Mouse (Mus musculus) liver, embryonic 14.5 days (tissue): Measurements from ENCODE around the gene Gtf2h5. TPM values are rescaled to one million over a fixed set of nuclear protein-coding genes. Genes with fewer than 3 reads are reported as not detected.

ENCODE experiments used
- ATAC-seq: fragments of 200-750 bp; cut with Nextera tagmentation; 2 replicates; pipeline ENCODE4 v1.8.0; 2017; ENCODE audit warnings: moderate number of reproducible peaks, mild to moderate bottlenecking, moderate library complexity; ENCODE audit not compliant: insufficient read depth
- DNase-seq, 3 experiments: peaks; one replicate each; pipeline ENCODE4 v3.0.0-alpha.2; 2012 to 2013; ENCODE audit warnings: low read depth in 3 of 3, low spot score in 3 of 3
- H3K27ac ChIP-seq: fragments of 300-500 bp; sonication (generic); 2 replicates; pipeline ENCODE4 v1.5.1; 2014; ENCODE audit warnings: moderate library complexity, mild to moderate bottlenecking, control low read depth, inconsistent platforms
- H3K27me3 ChIP-seq: fragments of 300-500 bp; sonication (generic); 2 replicates; pipeline ENCODE4 v1.6.1; 2014; ENCODE audit warnings: mild to moderate bottlenecking, low read length, moderate library complexity; ENCODE audit not compliant: control insufficient read depth, insufficient read depth
- H3K36me3 ChIP-seq: fragments of 300-500 bp; sonication (generic); replicated peaks from 2 replicates; pipeline ENCODE4 v1.6.1; 2014; ENCODE audit warnings: low read depth; ENCODE audit not compliant: control insufficient read depth, insufficient read depth
- H3K4me1 ChIP-seq, 2 experiments: fragments of 200-500 bp in 1 of 2; fragments of 300-500 bp in 1 of 2; sonication (generic) in 1 of 2; replicated peaks; 2 replicates each; pipeline ENCODE4 v1.6.1; 2012 to 2014; ENCODE audit warnings: antibody characterized with exemption in 1 of 2, inconsistent platforms in 1 of 2, low read length in 1 of 2; ENCODE audit not compliant: control insufficient read depth in 2 of 2, insufficient read depth in 2 of 2
- H3K4me2 ChIP-seq: fragments of 300-500 bp; sonication (generic); 2 replicates; pipeline ENCODE4 v1.6.1; 2014; ENCODE audit warnings: low read depth, mild to moderate bottlenecking, control low read depth, moderate library complexity
- H3K4me3 ChIP-seq, 2 experiments: fragments of 200-500 bp in 1 of 2; fragments of 300-500 bp in 1 of 2; sonication (generic) in 1 of 2; 2 replicates each; pipeline ENCODE4 v1.5.1; 2012 to 2014; ENCODE audit warnings: low read depth in 2 of 2, low read length in 2 of 2, mild to moderate bottlenecking in 2 of 2, control low read depth in 1 of 2, inconsistent platforms in 1 of 2, moderate library complexity in 1 of 2; ENCODE audit not compliant: insufficient read depth in 1 of 2
- H3K9ac ChIP-seq: fragments of 300-500 bp; sonication (generic); replicated peaks from 2 replicates; pipeline ENCODE4 v1.6.1; 2014; ENCODE audit warnings: mild to moderate bottlenecking, control low read depth, moderate library complexity
- H3K9me3 ChIP-seq: fragments of 300-500 bp; sonication (generic); 2 replicates; pipeline ENCODE4 v1.6.1; 2016; ENCODE audit warnings: low read length, mixed read lengths; ENCODE audit not compliant: control insufficient read depth
- CTCF ChIP-seq: IDR thresholded peaks from 2 replicates; pipeline ENCODE4 v1.5.1; 2016; ENCODE audit warnings: antibody characterized with exemption, low read depth, control low read depth
- EP300 ChIP-seq: IDR thresholded peaks from 2 replicates; pipeline ENCODE4 v1.6.1; 2016; ENCODE audit warnings: antibody characterized with exemption, low read depth
- WGBS: fragments of 180-500 bp; shearing (Covaris S2); extraction: QIAGEN DNeasy Blood & Tissue Kit; methylation state at CpG from one replicate; pipeline ENCODE4 v1.1.7; 2014; ENCODE audit not compliant: insufficient replicate concordance; 5-methylcytosine and 5-hydroxymethylcytosine counted together
- polyA plus RNA-seq, 2 experiments: library from polyadenylated mRNA; depleted of rRNA in 1 of 2; stranded (reverse) in 1 of 2; unstranded in 1 of 2; fragments of >200 nt; fragmentation: Nextera tagmentation in 1 of 2; extraction: Ambion mirVana in 1 of 2; gene quantifications; 2 replicates each; pipeline versions ENCODE4 v1.2.1 to v1.2.3; 2012 to 2014

Gtf2h5 gene
- polyA plus RNA-seq, 2 experiments = 26.7 to 84.0 TPM

GRCm38 (mm10) chr17:6108175-6108574, 28.6 kb downstream of the Gtf2h5 start:
- DNase-seq (no peak), ATAC-seq (no peak)
- 69% methylated on average over 7 of the region's 7 CpGs for WGBS
- no peaks in the 10 kb centered on the region for H3K36me3 ChIP-seq
- peaks cover 10% of the 10 kb centered on the region for H3K27me3 ChIP-seq
- H3K27ac ChIP-seq = no peak overlapping the region
- H3K9ac ChIP-seq = no peak overlapping the region
- peak overlapping the region; percentile 76 for H3K4me2 ChIP-seq
- peak overlapping the region in 1 of 2 experiments; percentile 72; a peak in 1 of 4 replicates for H3K4me3 ChIP-seq
- peaks cover 2 to 5% of the 10 kb centered on the region in 2 experiments; a peak in 2 of 4 replicates for H3K4me1 ChIP-seq
- H3K9me3 ChIP-seq = no peaks in the 10 kb centered on the region
- TF ChIP-seq EP300 (no peak), CTCF (no peak)

GRCm38 (mm10) chr17:6110956-6111355, 31.4 kb downstream of the Gtf2h5 start:
- no peak overlapping the region for H3K4me2 ChIP-seq
- peaks cover 10% of the 10 kb centered on the region; the same call in 1 of the 2 replicates for H3K27me3 ChIP-seq
- TF ChIP-seq EP300 (no peak), CTCF (no peak; the same call in 1 of the 2 replicates)
- H3K27ac ChIP-seq = no peak overlapping the region
- no peaks in the 10 kb centered on the region for H3K9me3 ChIP-seq
- ATAC-seq = no peak
- peaks cover under 1 to 1% of the 10 kb centered on the region in 2 experiments; a peak in 2 of 4 replicates for H3K4me1 ChIP-seq
- DNase-seq = no peak
- H3K36me3 ChIP-seq = no peaks in the 10 kb centered on the region
- no peak overlapping the region for H3K9ac ChIP-seq
- 73% methylated on average over 3 of the region's 3 CpGs for WGBS
- no peak overlapping the region for H3K4me3 ChIP-seq

DNA sequence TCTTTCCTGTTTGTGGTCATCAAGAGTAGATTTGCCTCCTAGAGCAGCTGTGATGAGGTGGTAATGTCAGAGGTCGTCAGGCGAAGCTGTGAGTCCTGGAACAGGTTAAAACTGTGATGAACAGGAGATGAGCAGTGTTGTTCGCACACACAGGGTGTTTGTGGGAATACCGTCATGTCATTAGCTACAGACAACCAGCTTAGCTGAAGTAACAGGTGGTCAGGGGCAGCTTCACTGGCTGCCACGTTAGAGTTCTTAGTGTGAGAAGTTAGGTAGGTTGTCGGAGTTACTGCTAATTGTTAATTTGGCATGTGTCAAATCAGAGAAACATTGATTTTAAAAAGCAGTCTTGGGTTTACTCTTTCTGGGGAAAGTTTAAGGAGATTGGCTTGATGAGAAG, 34.1 kb downstream of the Gtf2h5 start:
- ATAC-seq = no peak
- H3K4me2 ChIP-seq = no peak overlapping the region
- no peak overlapping the region for H3K27ac ChIP-seq
- no peak for DNase-seq
- no peaks in the 10 kb centered on the region; the same call in 1 of the 2 replicates for H3K27me3 ChIP-seq
- no peaks in the 10 kb centered on the region; a peak in 1 of 4 replicates for H3K4me1 ChIP-seq
- H3K4me3 ChIP-seq = no peak overlapping the region
- TF ChIP-seq CTCF (no peak), EP300 (no peak)
- H3K36me3 ChIP-seq = no peaks in the 10 kb centered on the region
- WGBS = 67% methylated on average over 6 of the region's 6 CpGs
- no peaks in the 10 kb centered on the region for H3K9me3 ChIP-seq
- H3K9ac ChIP-seq = no peak overlapping the region

DNA sequence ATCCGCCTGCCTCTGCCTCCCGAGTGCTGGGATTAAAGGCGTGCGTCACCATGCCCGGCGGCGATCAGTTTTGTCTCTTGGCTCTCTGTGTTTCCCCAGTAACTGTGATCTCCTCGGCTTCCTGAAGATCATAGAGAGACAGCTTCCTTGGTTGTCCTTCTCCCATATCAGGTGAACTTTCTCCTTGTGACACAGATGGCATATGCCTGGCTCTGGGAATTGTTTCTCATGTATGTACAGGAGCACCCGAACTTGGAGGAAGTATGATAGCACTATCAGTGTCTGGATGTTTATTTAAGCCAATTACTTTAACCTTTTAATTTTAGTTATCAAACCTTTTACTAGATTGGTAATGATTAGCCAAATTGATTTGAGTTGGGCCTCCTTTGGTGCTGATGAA, 35.5 kb downstream of the Gtf2h5 start:
- no peak for ATAC-seq
- H3K27ac ChIP-seq = no peak overlapping the region

GRCm38 (mm10) chr17:6117148-6117725, 37.7 kb downstream of the Gtf2h5 start:
- H3K27ac ChIP-seq = no peak overlapping the region
- no peaks in the 10 kb centered on the region; a peak in 1 of 4 replicates for H3K4me1 ChIP-seq
- no peak overlapping the region for H3K4me2 ChIP-seq
- H3K9me3 ChIP-seq = no peaks in the 10 kb centered on the region
- no peak overlapping the region for H3K4me3 ChIP-seq
- no peak for ATAC-seq
- WGBS = 70% methylated on average over 4 of the region's 4 CpGs
- DNase-seq = no peak
- H3K27me3 ChIP-seq = no peaks in the 10 kb centered on the region
- H3K9ac ChIP-seq = no peak overlapping the region
- H3K36me3 ChIP-seq = no peaks in the 10 kb centered on the region
- no peak for TF ChIP-seq EP300
- no peak for TF ChIP-seq CTCF

More for the DNA sequence above, 35.5 kb downstream of the Gtf2h5 start:
- no peak overlapping the region for H3K9ac ChIP-seq
- 73% methylated on average over 9 of the region's 9 CpGs for WGBS
- no peak for DNase-seq
- H3K4me1 ChIP-seq = no peaks in the 10 kb centered on the region; a peak in 1 of 4 replicates
- H3K4me2 ChIP-seq = no peak overlapping the region
- TF ChIP-seq CTCF (no peak), EP300 (no peak)
- H3K4me3 ChIP-seq = no peak overlapping the region
- H3K36me3 ChIP-seq = no peaks in the 10 kb centered on the region
- H3K27me3 ChIP-seq = no peaks in the 10 kb centered on the region
- no peaks in the 10 kb centered on the region for H3K9me3 ChIP-seq
